Mouse (Mus musculus) forebrain, embryonic 11.5 days (tissue): Measurements from ENCODE around the gene Stom. TPM values are rescaled to one million over a fixed set of nuclear protein-coding genes. Genes with fewer than 3 reads are reported as not detected.

Experiments
- ATAC-seq: fragments of 200-750 bp; cut with Nextera tagmentation; replicated peaks from 2 replicates; pipeline ENCODE4 v1.8.0; 2017; ENCODE audit warnings: moderate TSS enrichment; ENCODE audit not compliant: low FRiP score
- DNase-seq: peaks from one replicate; pipeline ENCODE4 v3.0.0-alpha.2; 2017; ENCODE audit warnings: low spot score
- H3K27ac ChIP-seq: fragments of 300-500 bp; sonication (generic); 2 replicates; pipeline ENCODE4 v1.5.1; 2014; ENCODE audit warnings: low read depth, low read length
- H3K27me3 ChIP-seq: fragments of 300-500 bp; sonication (generic); 2 replicates; pipeline ENCODE4 v1.6.1; 2014; ENCODE audit warnings: mild to moderate bottlenecking, low read length, mixed read lengths; ENCODE audit not compliant: control insufficient read depth, insufficient read depth
- H3K36me3 ChIP-seq: fragments of 300-500 bp; sonication (generic); 2 replicates; pipeline ENCODE4 v1.6.1; 2014; ENCODE audit warnings: mild to moderate bottlenecking, low read length, moderate library complexity, mixed read lengths; ENCODE audit not compliant: control insufficient read depth, insufficient read depth
- H3K4me1 ChIP-seq: fragments of 300-500 bp; sonication (generic); replicated peaks from 2 replicates; pipeline ENCODE4 v1.6.1; 2014; ENCODE audit warnings: low read length, mixed read lengths; ENCODE audit not compliant: control insufficient read depth, insufficient read depth
- H3K4me2 ChIP-seq: fragments of 300-500 bp; sonication (generic); 2 replicates; pipeline ENCODE4 v1.6.1; 2014; ENCODE audit warnings: low read depth, mild to moderate bottlenecking, low read length, moderate library complexity, mixed read lengths; ENCODE audit not compliant: severe bottlenecking
- H3K4me3 ChIP-seq: fragments of 300-500 bp; sonication (generic); 2 replicates; pipeline ENCODE4 v1.5.1; 2014; ENCODE audit warnings: low read depth, low read length
- H3K9ac ChIP-seq: fragments of 300-500 bp; sonication (generic); 2 replicates; pipeline ENCODE4 v1.6.1; 2014; ENCODE audit warnings: low read length
- H3K9me3 ChIP-seq: fragments of 300-500 bp; sonication (generic); 2 replicates; pipeline ENCODE4 v1.6.1; 2016; ENCODE audit warnings: low read length, mixed read lengths; ENCODE audit not compliant: control insufficient read depth
- WGBS: fragments of 180-500 bp; shearing (Covaris S2); extraction: QIAGEN DNeasy Blood & Tissue Kit; methylation state at CpG from one replicate; pipeline ENCODE4 v1.1.7; 2014; 5-methylcytosine and 5-hydroxymethylcytosine counted together
- polyA plus RNA-seq: library from polyadenylated mRNA; unstranded; fragments of >200 nt; fragmentation: Nextera tagmentation; extraction: Ambion mirVana; gene quantifications from 2 replicates; pipeline ENCODE4 v1.2.1, GENCODE M21; 2014

The Stom gene
- polyA plus RNA-seq, 1 experiment from 2014 or later = 13.0 TPM

DNA sequence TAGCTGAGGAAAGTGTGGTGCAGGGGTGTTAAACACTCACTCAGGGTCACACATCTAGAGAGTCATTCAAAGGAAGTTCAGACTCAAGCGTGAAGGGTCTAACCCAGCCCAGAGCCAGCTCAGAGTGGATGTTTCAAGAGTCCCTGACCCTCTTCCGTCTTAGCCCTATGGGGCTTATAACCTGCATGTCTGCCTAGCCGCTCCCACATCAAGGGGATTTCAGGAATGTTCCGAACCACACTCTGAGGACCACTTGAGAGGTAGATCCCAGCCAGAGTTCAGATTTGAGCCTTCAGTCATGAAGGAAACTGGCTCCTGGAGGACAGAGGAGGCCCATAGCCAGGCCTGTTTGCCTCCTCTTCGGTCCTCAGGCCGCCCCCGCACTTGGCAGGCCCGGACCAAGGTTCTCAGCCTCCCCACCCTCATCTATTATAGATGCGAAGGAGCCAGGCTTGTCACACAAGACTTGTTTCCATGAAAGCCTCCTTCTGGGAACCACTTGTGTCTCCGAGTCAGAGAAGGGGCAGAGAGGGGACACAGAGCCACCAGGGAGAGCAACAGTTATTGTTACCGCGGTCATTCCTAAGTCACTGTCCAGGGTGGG, 49.7 kb downstream of the Stom start:
- no peak overlapping the region for H3K4me3 ChIP-seq
- no peak overlapping the region for H3K9ac ChIP-seq
- no peak overlapping the region for H3K27ac ChIP-seq
- DNase-seq (no peak), ATAC-seq (no peak)
- H3K27me3 ChIP-seq = peaks cover 14% of the 10 kb centered on the region
- H3K36me3 ChIP-seq = no peaks in the 10 kb centered on the region
- no peaks in the 10 kb centered on the region for H3K4me1 ChIP-seq
- WGBS = 87% methylated on average over 12 of the region's 12 CpGs
- no peaks in the 10 kb centered on the region for H3K9me3 ChIP-seq
- H3K4me2 ChIP-seq = no peak overlapping the region

DNA sequence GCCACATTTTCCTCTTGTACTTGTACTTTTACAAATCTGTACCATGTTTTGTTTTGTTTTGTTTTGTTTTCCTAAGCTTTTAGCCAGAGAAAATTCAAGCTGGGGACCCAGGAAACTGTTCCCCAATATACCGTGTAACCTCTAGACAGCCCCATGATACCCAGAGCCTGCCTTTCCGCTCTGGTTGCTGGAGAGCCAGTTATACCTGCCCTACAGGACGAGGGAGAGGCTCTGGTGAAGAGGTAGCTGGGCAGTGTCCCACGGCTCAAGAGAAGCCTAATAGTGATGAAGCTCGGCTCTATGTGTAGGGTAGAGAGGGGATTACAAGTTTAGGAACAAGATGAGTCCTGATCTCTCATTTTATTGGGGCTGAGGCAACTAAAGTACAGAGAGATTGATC, 51.6 kb downstream of the Stom start:
- no peak for ATAC-seq
- WGBS = 81% methylated on average over 5 of the region's 5 CpGs
- no peaks in the 10 kb centered on the region for H3K9me3 ChIP-seq
- H3K4me3 ChIP-seq = no peak overlapping the region
- DNase-seq = no peak
- no peak overlapping the region for H3K27ac ChIP-seq
- peaks cover 18% of the 10 kb centered on the region for H3K27me3 ChIP-seq
- H3K36me3 ChIP-seq = no peaks in the 10 kb centered on the region
- no peak overlapping the region for H3K9ac ChIP-seq
- no peaks in the 10 kb centered on the region for H3K4me1 ChIP-seq
- H3K4me2 ChIP-seq = no peak overlapping the region

DNA sequence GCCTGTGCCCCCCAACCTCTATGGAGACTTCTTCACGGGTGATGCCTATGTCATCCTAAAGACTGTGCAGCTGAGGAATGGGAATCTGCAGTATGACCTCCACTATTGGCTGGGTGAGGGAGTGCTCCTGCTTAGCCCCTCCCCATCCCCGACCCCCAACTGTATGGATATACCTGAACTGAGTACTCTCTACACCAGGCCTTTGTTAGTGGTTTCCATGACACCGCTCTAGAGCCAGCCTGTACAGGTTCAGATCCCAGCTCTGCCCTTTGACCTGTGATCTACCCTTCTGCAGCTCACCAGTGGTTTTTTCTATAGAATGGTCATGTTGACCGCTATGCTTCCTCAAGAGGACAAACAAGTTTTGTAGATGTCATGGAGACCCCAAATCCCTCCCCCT, 52.8 kb downstream of the Stom start:
- H3K27ac ChIP-seq = no peak overlapping the region
- WGBS = 76% methylated on average over 4 of the region's 4 CpGs
- no peaks in the 10 kb centered on the region for H3K9me3 ChIP-seq
- no peak overlapping the region for H3K4me3 ChIP-seq
- H3K9ac ChIP-seq = no peak overlapping the region
- no peak for ATAC-seq
- DNase-seq = no peak
- H3K27me3 ChIP-seq = peaks cover 18% of the 10 kb centered on the region
- H3K4me1 ChIP-seq = no peaks in the 10 kb centered on the region
- no peaks in the 10 kb centered on the region for H3K36me3 ChIP-seq
- no peak overlapping the region for H3K4me2 ChIP-seq

DNA sequence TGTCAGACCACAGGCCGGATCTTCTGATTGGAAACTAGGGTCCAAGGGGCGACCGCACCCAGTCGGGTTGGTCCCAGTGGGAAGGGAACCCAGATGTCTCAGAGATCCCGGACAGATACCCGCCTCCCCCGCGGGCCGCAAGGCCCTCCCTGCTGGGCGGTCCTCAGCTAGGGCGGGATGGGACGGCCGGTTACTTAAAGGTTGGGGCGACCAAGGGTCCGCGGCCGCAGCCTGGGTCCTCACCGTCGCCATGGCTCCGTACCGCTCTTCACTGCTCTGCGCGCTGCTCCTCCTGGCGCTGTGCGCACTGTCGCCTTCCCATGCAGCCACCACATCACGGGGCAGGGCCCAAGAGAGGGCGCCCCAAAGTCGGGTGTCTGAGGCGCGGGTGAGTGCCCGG, 54.6 kb downstream of the Stom start:
- H3K9me3 ChIP-seq = no peaks in the 10 kb centered on the region
- 3% methylated on average over 32 of the region's 32 CpGs for WGBS
- peak overlapping the region; percentile 26 for H3K4me3 ChIP-seq
- H3K27me3 ChIP-seq = peaks cover 18% of the 10 kb centered on the region
- no peak overlapping the region for H3K9ac ChIP-seq
- H3K27ac ChIP-seq = no peak overlapping the region
- no peaks in the 10 kb centered on the region for H3K36me3 ChIP-seq
- DNase-seq (peak; percentile 64), ATAC-seq (0 out of 2 replicates have a peak, but pooled peaks have one; percentile 42)
- H3K4me1 ChIP-seq = no peaks in the 10 kb centered on the region
- peak overlapping the region; percentile 56 for H3K4me2 ChIP-seq

DNA sequence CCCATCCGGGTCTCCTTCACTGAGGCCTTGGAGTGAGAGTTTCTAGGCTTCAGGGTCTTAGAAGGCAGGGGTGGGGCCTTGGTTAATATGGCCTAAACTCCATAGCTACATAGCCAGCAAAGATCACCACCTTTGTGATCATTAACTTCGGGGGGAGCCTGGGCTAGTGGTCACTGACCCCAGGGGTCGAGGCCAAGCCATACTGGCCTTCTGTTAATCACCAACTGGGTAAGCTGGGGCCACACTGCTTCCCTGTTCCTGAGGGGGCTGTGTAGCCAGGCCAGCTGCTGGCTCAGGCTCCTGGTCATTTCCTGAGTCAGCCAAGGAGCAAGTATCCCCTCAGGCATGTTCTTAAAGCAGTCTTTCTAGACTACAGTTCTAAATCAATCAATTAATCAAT, 56.8 kb downstream of the Stom start:
- no peak overlapping the region for H3K27ac ChIP-seq
- DNase-seq (no peak), ATAC-seq (no peak)
- no peak overlapping the region for H3K9ac ChIP-seq
- 76% methylated on average over 3 of the region's 3 CpGs for WGBS
- no peak overlapping the region for H3K4me2 ChIP-seq
- H3K4me3 ChIP-seq = no peak overlapping the region
- H3K27me3 ChIP-seq = peaks cover 18% of the 10 kb centered on the region
- H3K4me1 ChIP-seq = no peaks in the 10 kb centered on the region
- H3K36me3 ChIP-seq = no peaks in the 10 kb centered on the region
- H3K9me3 ChIP-seq = no peaks in the 10 kb centered on the region

DNA sequence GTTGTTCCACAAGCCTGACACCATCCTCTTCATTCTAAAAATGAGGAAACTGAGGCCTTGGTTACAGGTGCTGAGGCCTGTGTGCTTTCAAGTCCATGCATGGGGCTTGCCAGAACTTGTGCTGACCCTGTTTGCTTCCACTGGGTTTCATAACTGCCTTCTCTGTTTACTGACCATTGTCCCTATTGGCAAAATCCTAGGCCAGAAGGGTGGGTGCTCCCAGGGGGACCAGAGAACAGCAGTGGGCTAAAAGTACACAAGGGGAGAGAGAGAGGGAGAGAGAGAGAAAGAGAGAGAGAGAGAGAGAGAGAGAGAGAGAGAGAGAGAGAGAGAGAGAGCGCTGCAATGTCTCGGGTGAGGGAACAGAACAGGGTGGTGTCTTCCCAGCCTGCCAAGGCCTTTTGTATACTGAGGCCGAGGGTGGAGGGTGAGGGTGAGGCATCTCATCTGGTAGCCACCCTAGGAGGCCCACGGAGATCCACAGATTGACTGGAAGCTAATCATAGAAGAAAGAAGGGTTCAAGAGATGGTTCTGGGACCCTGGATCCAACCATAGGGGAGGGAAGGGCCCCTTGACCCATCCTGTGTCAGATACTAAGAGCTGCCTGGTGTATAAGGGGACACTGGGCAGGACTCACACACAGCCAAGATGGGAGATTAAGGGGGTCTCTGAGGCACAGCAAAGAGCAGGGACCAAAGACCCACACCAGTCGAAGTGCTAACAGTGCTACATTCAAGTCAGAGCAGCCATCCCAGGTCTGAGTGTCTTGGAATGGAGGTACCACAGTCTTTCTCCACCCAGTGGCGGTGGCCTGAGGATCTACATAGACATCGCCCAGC, 58.2 kb downstream of the Stom start:
- no peak overlapping the region for H3K27ac ChIP-seq
- DNase-seq (no peak), ATAC-seq (no peak)
- H3K9ac ChIP-seq = no peak overlapping the region
- no peaks in the 10 kb centered on the region for H3K9me3 ChIP-seq
- H3K27me3 ChIP-seq = peaks cover 18% of the 10 kb centered on the region
- no peaks in the 10 kb centered on the region for H3K4me1 ChIP-seq
- no peak overlapping the region for H3K4me3 ChIP-seq
- H3K36me3 ChIP-seq = no peaks in the 10 kb centered on the region
- 76% methylated on average over 7 of the region's 7 CpGs for WGBS
- no peak overlapping the region for H3K4me2 ChIP-seq

DNA sequence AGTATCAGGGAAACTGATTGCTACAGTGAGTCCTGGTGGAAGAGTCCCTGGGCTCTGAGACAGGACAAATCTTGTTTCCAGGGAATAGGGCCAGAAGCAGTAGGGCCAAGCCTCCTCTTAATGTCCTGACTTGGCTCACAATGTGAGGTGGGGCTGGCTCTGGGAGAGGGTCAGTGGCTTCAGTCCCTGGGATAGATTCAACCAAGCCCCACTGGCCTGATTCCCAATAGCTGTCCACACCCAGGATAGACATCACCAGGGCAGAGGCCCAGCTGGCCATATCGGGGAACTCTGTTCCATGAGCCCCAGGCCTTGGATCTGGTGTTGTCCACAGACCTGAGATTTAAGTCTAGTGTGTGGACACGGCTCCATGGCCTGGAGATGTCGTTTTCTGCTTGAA, 59.1 kb downstream of the Stom start:
- Histone ChIP-seq H3K36me3 (no peaks in the 10 kb centered on the region), H3K4me1 (no peaks in the 10 kb centered on the region), H3K27ac (no peak overlapping the region), H3K9me3 (no peaks in the 10 kb centered on the region), H3K9ac (no peak overlapping the region; the same call in 1 of the 2 replicates), H3K4me3 (no peak overlapping the region), H3K4me2 (no peak overlapping the region), H3K27me3 (peaks cover 10% of the 10 kb centered on the region)
- ATAC-seq (no peak), DNase-seq (no peak)
- 75% methylated on average over 3 of the region's 3 CpGs for WGBS

DNA sequence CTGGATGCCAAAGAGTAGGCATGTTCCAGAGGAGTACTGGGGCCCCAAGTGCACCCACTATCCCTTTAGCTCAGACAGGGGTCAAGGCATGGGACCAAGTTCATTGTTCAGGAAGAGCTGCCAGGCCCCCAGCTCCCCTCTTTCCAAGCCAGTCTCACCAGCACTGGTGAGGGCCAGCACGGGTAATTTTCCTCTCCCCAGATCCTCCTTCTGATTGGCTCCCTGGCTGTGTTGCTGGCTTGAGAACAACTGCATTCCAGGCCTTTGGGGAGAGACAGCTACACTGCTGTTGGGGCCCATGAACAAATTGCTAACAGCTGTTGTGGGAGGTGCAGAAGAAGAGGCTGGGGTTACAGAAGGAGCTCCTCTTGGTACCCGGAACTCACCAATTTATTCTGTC, 63.2 kb downstream of the Stom start:
- H3K27ac ChIP-seq = no peak overlapping the region
- 45% methylated on average over 2 of the region's 2 CpGs for WGBS
- ATAC-seq = no peak
- H3K36me3 ChIP-seq = no peaks in the 10 kb centered on the region
- no peak overlapping the region for H3K9ac ChIP-seq
- no peak overlapping the region for H3K4me3 ChIP-seq
- H3K4me2 ChIP-seq = no peak overlapping the region
- H3K9me3 ChIP-seq = no peaks in the 10 kb centered on the region
- DNase-seq = no peak
- H3K4me1 ChIP-seq = peaks cover 2% of the 10 kb centered on the region; the same call in 1 of the 2 replicates
- H3K27me3 ChIP-seq = no peaks in the 10 kb centered on the region

DNA sequence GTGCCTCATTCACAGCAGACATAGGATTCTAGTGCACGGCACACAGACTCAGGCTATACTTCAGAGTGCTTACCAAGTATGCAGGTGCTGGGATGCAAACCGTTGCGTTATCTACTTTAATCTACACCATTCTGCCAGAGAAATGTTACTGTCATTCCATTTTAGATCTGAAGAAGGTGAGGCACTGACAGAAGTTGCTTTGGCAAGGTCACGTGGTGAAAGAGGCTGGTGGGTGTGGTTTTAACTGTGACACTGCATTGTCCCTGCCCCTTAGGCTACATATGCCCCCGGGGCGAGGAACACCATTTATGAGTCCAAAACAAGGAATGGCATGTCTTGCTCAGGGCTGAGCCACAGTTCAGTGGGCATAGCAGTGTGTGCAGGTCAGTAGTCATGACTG, 63.9 kb downstream of the Stom start:
- H3K4me1 ChIP-seq = peaks cover 2% of the 10 kb centered on the region; the same call in 1 of the 2 replicates
- no peaks in the 10 kb centered on the region for H3K9me3 ChIP-seq
- H3K36me3 ChIP-seq = no peaks in the 10 kb centered on the region
- H3K9ac ChIP-seq = no peak overlapping the region
- 84% methylated on average over 6 of the region's 6 CpGs for WGBS
- H3K4me2 ChIP-seq = no peak overlapping the region
- DNase-seq (no peak), ATAC-seq (no peak)
- no peaks in the 10 kb centered on the region for H3K27me3 ChIP-seq
- no peak overlapping the region for H3K4me3 ChIP-seq
- no peak overlapping the region for H3K27ac ChIP-seq
